Mouse (Mus musculus): Measurements from ENCODE around the gene Tiam1.

- TF ChIP-seq CTCF (IDR thresholded peaks at IDR 0.05; ENCODE audit: control insufficient read depth, insufficient read depth, low read length) (no peak), POLR2A (IDR thresholded peaks at IDR 0.05; ENCODE audit: borderline replicate concordance, control insufficient read depth, low read depth, low read length) (no peak)
Measured at GRCm38 (mm10) chr16:89860708-89861107, 282.9 kb downstream of the Tiam1 start.
